In the genomic region with DNA sequence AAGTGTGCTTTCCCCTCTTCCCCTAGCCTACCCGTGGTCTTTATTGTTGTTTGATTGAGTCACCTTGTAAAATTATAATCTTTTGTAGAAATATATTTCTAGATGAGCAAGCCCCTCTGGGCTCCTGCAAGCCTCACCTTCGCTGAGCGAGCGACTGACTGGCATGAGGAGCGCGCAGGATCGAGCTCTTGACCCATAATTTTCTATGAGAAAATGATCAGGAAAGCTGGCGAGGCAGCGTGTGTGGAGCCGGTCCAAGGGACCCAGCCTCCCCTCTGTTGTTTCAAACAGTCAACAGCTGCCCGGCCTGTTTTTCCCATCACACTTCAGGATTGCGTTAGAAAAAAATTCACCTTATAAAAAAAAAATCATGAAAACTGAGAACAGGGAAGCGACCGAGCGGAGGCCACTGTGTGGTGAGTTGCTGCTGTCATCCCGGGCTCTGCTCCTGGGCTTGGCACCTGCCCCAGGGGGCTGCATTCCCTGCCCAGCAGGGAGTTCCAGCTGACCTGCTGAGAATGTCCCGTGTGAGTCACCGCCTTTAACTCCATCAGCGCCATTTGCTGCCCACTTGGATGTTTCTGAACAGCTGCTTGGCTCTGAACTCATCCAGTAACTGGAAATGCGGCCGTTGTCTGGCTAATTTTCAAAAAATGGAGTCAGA, we compare ENCODE assay signal across 8 mouse cellular contexts.
DNase-seq lines count a peak whose midpoint lies in the region; ATAC-seq and TF ChIP-seq lines count a peak whose summit lies in the region.

No protein-coding gene starts in this region.

- 16% methylated on average over 21 of the region's 21 CpGs for WGBS in intestine, embryonic 16.5 days
- WGBS in stomach, postnatal 0 days: 15% methylated on average over 21 of the region's 21 CpGs

- H3K27ac ChIP-seq in intestine, embryonic 16.5 days (ENCODE audit: low read length): no peak overlapping the region
- no peak overlapping the region for H3K27ac ChIP-seq in stomach, postnatal 0 days (replicated peaks)

- no peaks in the 10 kb centered on the region for H3K36me3 ChIP-seq in intestine, embryonic 16.5 days (ENCODE audit: control insufficient read depth, insufficient read depth, low read length)
- no peaks in the 10 kb centered on the region for H3K36me3 ChIP-seq in stomach, postnatal 0 days (ENCODE audit: control insufficient read depth, insufficient read depth, low read length)

- no peaks in the 10 kb centered on the region for H3K9me3 ChIP-seq in intestine, embryonic 16.5 days (ENCODE audit: control insufficient read depth, low read length)
- no peaks in the 10 kb centered on the region for H3K9me3 ChIP-seq in stomach, postnatal 0 days (ENCODE audit: control insufficient read depth, low read length)

- no peak for TF ChIP-seq CTCF in stomach, postnatal 0 days (IDR thresholded peaks at IDR 0.05; ENCODE audit: low read depth)

- H3K27me3 ChIP-seq in intestine, embryonic 16.5 days (replicated peaks; ENCODE audit: control insufficient read depth, insufficient read depth, low read length): no peaks in the 10 kb centered on the region
- H3K27me3 ChIP-seq in stomach, postnatal 0 days (ENCODE audit: control insufficient read depth, insufficient read depth, low read length): no peaks in the 10 kb centered on the region

- no peak overlapping the region for H3K4me3 ChIP-seq in intestine, embryonic 16.5 days (ENCODE audit: low read length)
- H3K4me3 ChIP-seq in stomach, postnatal 0 days (ENCODE audit: low read depth, low read length): no peak overlapping the region

- peak overlapping the region; percentile 38; the same call in 1 of the 2 replicates for H3K4me2 ChIP-seq in intestine, embryonic 16.5 days (ENCODE audit: low read depth, low read length)
- H3K4me2 ChIP-seq in stomach, postnatal 0 days (replicated peaks; ENCODE audit: low read depth): peak overlapping the region; percentile 18

- peak; percentile 88 for DNase-seq in NIH3T3 (ENCODE audit: low read depth)
- peak; percentile 71 to 77 for DNase-seq in adrenal gland, postnatal 36 days
- DNase-seq in gastrocnemius, postnatal 4 days (ENCODE audit: low spot score in 2 of 2): peak; percentile 52 to 76
- DNase-seq in lung, postnatal 36 days: peak; percentile 27
- DNase-seq in stomach, postnatal 0 days (ENCODE audit: low spot score): peak; percentile 49
- DNase-seq in thymus, postnatal 14 days: no peak
- no peak for DNase-seq in layer of hippocampus, postnatal 36 days

- no peak for TF ChIP-seq EP300 in stomach, postnatal 0 days (optimal IDR thresholded peaks at IDR 0.05)

- no peak for ATAC-seq in intestine, embryonic 16.5 days
- peak; percentile 47; the same call in 1 of the 2 replicates for ATAC-seq in stomach, postnatal 0 days (ENCODE audit: low FRiP score, low TSS enrichment)

- no peak overlapping the region for H3K9ac ChIP-seq in intestine, embryonic 16.5 days (ENCODE audit: low read depth, low read length)
- no peak overlapping the region for H3K9ac ChIP-seq in stomach, postnatal 0 days (ENCODE audit: low read length)

- H3K4me1 ChIP-seq in intestine, embryonic 16.5 days (ENCODE audit: control insufficient read depth, insufficient read depth, low read length): peaks cover 9% of the 10 kb centered on the region
- no peaks in the 10 kb centered on the region for H3K4me1 ChIP-seq in stomach, postnatal 0 days (replicated peaks; ENCODE audit: control insufficient read depth, insufficient read depth)

Comparison
In these comparisons a context has a peak if more than half of its experiments do, and no peak if none do; other contexts are left out.
1. DNase-seq: peak in NIH3T3 (single experiment), adrenal gland, postnatal 36 days (2 of 2), gastrocnemius, postnatal 4 days (2 of 2), lung, postnatal 36 days (single experiment) and stomach, postnatal 0 days (single experiment); none in thymus, postnatal 14 days (single experiment) and layer of hippocampus, postnatal 36 days (0 of 2).